Mouse (Mus musculus): ENCODE measurements around the gene Ifitm5.
"Not testable (repeated sequence)": the region's sequence is repeated elsewhere in the genome, so short reads cannot be mapped to it uniquely, and the experiment has no call there.

The Ifitm5 gene

GRCm38 (mm10) chr7:140949824-140950530 is at the start of gene Ifitm5:
Ifitm5 (minus strand) TSS chr7:140950291.
- peak; percentile 42 for DNase-seq (ENCODE audit: low spot score)

GRCm38 (mm10) chr7:140998853-140999700 is 49.0 kb upstream of the Ifitm5 start:
- DNase-seq (ENCODE audit: low spot score) = no peak

- DNase-seq (ENCODE audit: low spot score) = no peak
Observed at GRCm38 (mm10) chr7:140997817-140998216, 47.7 kb upstream of the Ifitm5 start.

GRCm38 (mm10) chr7:140991117-140991689 is 41.1 kb upstream of the Ifitm5 start:
- DNase-seq (ENCODE audit: low spot score) = no peak

- no peak for DNase-seq (ENCODE audit: low spot score)
Observed at GRCm38 (mm10) chr7:140990622-140991021, 40.5 kb upstream of the Ifitm5 start.

- no peak for DNase-seq (ENCODE audit: low spot score)
Observed at GRCm38 (mm10) chr7:140990185-140990584, 40.1 kb upstream of the Ifitm5 start.

- DNase-seq (ENCODE audit: low spot score) = no peak
Observed at GRCm38 (mm10) chr7:140989022-140989421, 38.9 kb upstream of the Ifitm5 start.

GRCm38 (mm10) chr7:140987182-140988138 is 37.4 kb upstream of the Ifitm5 start:
- no peak for DNase-seq (ENCODE audit: low spot score)

- no peak for DNase-seq (ENCODE audit: low spot score)
Observed at GRCm38 (mm10) chr7:140982971-140983370, 32.9 kb upstream of the Ifitm5 start.

- no peak for DNase-seq (ENCODE audit: low spot score)
Observed at GRCm38 (mm10) chr7:140981704-140982103, 31.6 kb upstream of the Ifitm5 start.

- not testable (repeated sequence) for DNase-seq (ENCODE audit: low spot score)
Observed at GRCm38 (mm10) chr7:140976720-140977119, 26.6 kb upstream of the Ifitm5 start.

- no peak for DNase-seq (ENCODE audit: low spot score)
Observed at GRCm38 (mm10) chr7:140975465-140975864, 25.4 kb upstream of the Ifitm5 start.

GRCm38 (mm10) chr7:140974940-140975339 is 24.8 kb upstream of the Ifitm5 start:
- DNase-seq (ENCODE audit: low spot score) = no peak

- DNase-seq (ENCODE audit: low spot score) = no peak
Observed at GRCm38 (mm10) chr7:140973396-140974165, 23.5 kb upstream of the Ifitm5 start.

GRCm38 (mm10) chr7:140971479-140972171 is 21.5 kb upstream of the Ifitm5 start:
- DNase-seq (ENCODE audit: low spot score) = no peak

GRCm38 (mm10) chr7:140970931-140971330 is 20.8 kb upstream of the Ifitm5 start:
- no peak for DNase-seq (ENCODE audit: low spot score)

GRCm38 (mm10) chr7:140968710-140969109 is 18.6 kb upstream of the Ifitm5 start:
- not testable (repeated sequence) for DNase-seq (ENCODE audit: low spot score)

GRCm38 (mm10) chr7:140967862-140968591 is 17.9 kb upstream of the Ifitm5 start:
- DNase-seq (ENCODE audit: low spot score) = peak; percentile 19

- DNase-seq (ENCODE audit: low spot score) = no peak
Observed at GRCm38 (mm10) chr7:140966921-140967320, 16.8 kb upstream of the Ifitm5 start, which contains the start of gene Ifitm1. Ifitm1 (plus strand) TSS chr7:140967221.

Data from ovary, postnatal 36 days (tissue).